Mouse (Mus musculus): ENCODE measurements around the gene Wdr76.

DNA sequence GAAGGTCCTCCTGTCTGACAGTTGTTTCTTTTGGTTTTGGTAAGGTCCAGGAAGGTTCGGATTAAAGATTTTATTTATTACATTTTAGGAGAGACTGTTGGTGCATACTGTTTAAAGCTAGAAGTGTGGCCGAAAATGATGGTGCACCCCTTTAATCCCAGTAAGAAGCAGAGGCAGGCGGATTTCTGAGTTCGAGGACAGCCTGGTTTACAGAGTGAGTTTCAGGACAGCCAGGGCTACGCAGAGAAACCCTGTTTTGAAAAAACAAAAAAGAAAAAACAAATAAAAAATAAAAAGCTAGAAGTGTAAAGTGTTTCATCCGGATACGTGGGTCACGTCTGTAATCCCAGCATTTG is 32.4 kb upstream of the Wdr76 start:
- no peak for TF ChIP-seq CTCF (IDR thresholded peaks at IDR 0.05; ENCODE audit: low read depth)
- TF ChIP-seq EP300 (optimal IDR thresholded peaks at IDR 0.05): no peak

Measured in stomach, postnatal 0 days (tissue).